Mouse (Mus musculus) kidney, adult 10 weeks (tissue): ENCODE measurements around the gene Rdh9. TPM values are rescaled to one million over a fixed set of nuclear protein-coding genes. Genes with fewer than 3 reads are reported as not detected.

Experiments
- polyA plus RNA-seq: library from polyadenylated mRNA; stranded (reverse); fragments of 350-450 nt; fragmentation: Illumina TruSeq; extraction: RNeasy Lipid Tissue Mini Kit (QIAGEN cat#74804); gene quantifications from one replicate; pipeline ENCODE4 v1.2.3, GENCODE M21; 2014; ENCODE audit warnings: low read depth, low replicate concordance

Rdh9 gene
- 3.0 TPM for polyA plus RNA-seq

DNA sequence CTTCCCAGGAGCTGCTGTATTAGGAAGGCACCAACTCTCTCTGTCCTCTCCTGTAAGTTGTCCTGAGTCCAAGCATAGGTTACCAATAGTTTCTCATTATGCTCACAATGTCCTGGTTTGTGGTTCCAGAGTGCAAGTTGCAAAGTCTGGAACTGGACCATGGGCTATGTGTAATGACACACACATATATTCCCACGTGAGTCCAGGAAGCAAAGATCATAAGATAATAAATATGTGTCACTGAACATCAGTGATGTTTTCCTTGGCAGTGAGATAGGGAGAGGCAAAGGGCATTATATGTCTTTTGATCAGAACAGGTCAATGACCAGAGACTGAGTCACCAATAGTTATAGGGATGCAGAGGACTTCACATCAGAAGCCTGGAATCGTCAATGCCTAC lies at the start of gene Rdh9:
Gene Rdh9 (plus strand): TSS at position 376 of the 400 bp plus-strand sequence.

DNA sequence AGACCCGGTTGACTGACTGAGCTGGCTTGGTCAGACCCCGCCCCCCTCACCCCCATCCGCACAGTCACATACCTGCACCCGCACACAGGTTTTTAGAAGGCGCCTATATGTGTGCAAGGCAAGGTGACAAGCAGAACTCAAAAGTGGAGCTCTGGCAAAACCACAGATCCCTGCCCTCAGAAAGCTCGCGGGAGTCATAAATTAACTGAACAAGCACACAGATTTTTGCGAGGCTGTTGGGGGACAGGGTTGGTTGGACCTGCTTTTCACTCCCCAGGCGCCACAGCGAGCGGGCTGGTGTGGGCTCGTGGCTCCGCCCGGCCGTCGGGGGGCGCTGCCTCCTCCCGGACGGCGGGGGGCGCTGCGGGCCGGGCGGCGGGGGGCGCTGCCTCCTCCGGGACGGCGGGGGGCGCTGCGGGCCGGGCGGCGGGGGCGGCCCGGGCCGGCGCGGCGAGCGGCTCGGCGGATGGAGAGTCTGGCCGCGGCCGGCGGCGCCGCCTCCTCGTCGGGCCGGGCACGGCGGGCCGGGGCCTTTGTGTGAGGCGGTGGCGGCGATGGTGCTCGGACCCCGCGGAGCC lies 37.0 kb upstream of the Rdh9 start, which contains the start of gene Zbtb39:
Gene Zbtb39 (plus strand): TSS at position 456 of the 578 bp plus-strand sequence.

DNA sequence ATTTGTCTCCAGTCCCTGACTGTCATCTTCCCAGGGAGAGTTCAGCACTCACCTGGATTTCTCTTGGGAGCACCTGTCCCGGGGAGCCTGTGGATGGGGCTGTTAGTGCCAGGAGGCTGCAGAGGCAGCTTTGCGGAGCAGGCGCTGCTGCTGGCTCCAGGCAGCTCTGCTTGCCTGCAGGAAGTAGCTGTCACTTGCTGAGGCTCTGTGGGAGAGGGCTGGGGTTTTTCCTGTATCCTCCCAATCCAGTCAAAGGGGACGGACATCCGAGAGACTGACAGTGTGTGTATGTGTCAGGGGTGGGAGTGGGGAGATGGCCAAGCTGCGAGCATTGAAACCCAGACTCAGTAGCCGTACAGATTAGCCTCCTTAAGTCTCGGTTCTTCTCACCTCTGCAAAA lies 24.6 kb upstream of the Rdh9 start, which contains the start of gene Gpr182:
Gene Gpr182 (minus strand): TSS at position 185 of the 400 bp plus-strand sequence.

DNA sequence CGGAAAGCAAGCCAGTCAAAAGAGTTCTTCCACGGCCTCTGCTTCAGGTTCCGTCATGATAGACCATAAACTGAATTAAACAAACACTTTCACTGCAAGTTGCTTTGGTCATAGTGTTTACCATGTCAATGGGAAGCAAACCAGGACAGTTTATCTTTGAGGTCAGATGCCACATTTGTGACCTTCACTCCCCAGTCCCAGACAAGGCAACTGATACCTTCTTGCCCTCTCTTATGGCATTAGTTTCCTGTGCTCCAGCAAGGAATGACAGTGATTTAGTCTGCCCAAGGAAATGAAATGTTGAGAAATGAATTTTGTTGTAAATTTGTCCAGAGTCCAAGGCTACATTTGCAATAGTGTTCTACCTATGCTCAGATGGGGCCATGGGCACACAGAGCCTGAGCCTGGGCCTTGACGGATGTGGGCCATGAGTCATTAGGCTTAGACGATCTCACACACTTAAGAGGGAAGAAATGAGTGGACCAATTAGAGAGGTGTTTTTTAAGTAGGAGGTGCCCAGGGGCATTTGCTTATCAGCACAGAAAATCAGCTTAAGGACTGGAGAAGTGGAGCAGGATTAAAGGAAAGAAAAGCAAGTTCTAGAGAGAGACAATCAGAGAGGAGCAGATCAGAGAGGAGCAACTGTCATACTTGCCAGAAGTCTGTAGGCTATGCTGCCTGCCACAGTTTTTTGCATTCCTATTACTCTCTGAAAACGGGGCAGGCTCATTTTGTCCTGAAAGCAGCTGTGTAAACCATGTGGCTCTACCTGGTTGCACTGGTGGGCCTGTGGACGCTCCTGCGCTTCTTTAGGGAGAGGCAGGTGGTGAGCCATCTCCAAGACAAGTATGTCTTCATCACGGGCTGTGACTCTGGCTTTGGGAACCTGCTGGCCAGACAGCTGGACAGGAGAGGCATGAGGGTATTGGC lies 16.7 kb upstream of the Rdh9 start, which contains the start of the genes Rdh1 and Rdh16f1:
Gene Rdh1 (plus strand): TSS at position 541 of the 930 bp plus-strand sequence.
Gene Rdh16f1 (plus strand): TSS at position 607 of the 930 bp plus-strand sequence.

DNA sequence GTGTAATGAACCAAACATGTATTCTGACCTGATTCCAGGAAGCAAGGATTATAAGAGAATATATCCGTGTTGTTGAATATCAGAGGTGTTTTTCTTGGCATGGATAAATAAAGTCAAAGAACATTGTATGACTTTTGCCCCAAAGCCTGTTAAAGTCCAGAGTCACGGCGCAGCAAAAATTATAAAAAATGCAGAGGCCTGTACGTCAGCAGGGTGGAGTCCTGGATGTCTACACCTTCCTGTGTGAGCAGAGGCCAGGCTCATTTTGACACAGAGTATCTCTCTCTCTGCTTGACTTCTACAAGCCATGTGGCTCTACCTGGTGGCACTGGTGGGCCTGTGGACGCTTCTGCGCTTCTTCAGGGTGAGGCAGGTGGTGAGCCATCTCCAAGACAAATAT lies 24.7 kb downstream of the Rdh9 start, which contains the start of gene Rdh16:
Gene Rdh16 (plus strand): TSS at position 262 of the 400 bp plus-strand sequence.

Other genes with a start within 250 kb of the Rdh9 start
- not detected for gene Nxph4, start 241.8 kb upstream of the Rdh9 start, polyA plus RNA-seq
- 1.5 TPM for gene Lrp1, start 155.2 kb upstream of the Rdh9 start, polyA plus RNA-seq
- gene Stat6, start 133.4 kb upstream of the Rdh9 start, polyA plus RNA-seq: 22.0 TPM
- 5.9 TPM for gene Nemp1, start 109.5 kb upstream of the Rdh9 start, polyA plus RNA-seq
- gene Nab2, start 107.8 kb upstream of the Rdh9 start, polyA plus RNA-seq: 1.2 TPM
- gene Myo1a, start 71.2 kb upstream of the Rdh9 start, polyA plus RNA-seq: not detected
- gene Tac2, start 51.9 kb upstream of the Rdh9 start, polyA plus RNA-seq: not detected
- gene Zbtb39, start 36.8 kb upstream of the Rdh9 start, polyA plus RNA-seq: 2.1 TPM
- 0.61 TPM for gene Gpr182, start 24.7 kb upstream of the Rdh9 start, polyA plus RNA-seq
- gene Rdh1, start 16.7 kb upstream of the Rdh9 start, polyA plus RNA-seq: 1.1 TPM
- gene Rdh16f1, start 16.6 kb upstream of the Rdh9 start, polyA plus RNA-seq: not detected
- gene Rdh16, start 24.8 kb downstream of the Rdh9 start, polyA plus RNA-seq: 190 TPM
- 2.4 TPM for gene Rdh19, start 73.5 kb downstream of the Rdh9 start, polyA plus RNA-seq
- gene Rdh16f2, start 90.1 kb downstream of the Rdh9 start, polyA plus RNA-seq: 144 TPM
- gene Rdh7, start 112.4 kb downstream of the Rdh9 start, polyA plus RNA-seq: not detected
- gene Sdr9c7, start 122.1 kb downstream of the Rdh9 start, polyA plus RNA-seq: 0.16 TPM
- gene Hsd17b6, start 231.2 kb downstream of the Rdh9 start, polyA plus RNA-seq: not detected
- gene Prim1, start 238.8 kb downstream of the Rdh9 start, polyA plus RNA-seq: 22.8 TPM